Mouse (Mus musculus): Measurements from ENCODE around the gene Zfp105.

- TF ChIP-seq CTCF (IDR thresholded peaks at IDR 0.05; ENCODE audit: extremely low read depth, insufficient read depth, low read length) (no peak), POLR2A (IDR thresholded peaks at IDR 0.05; ENCODE audit: extremely low read depth, insufficient read depth, low read length) (no peak)
Observed at GRCm38 (mm10) chr9:122874653-122875052, 48.2 kb upstream of the Zfp105 start.
